Mouse (Mus musculus) CH12F3 (cell line): ENCODE data around the gene Mixl1.

ENCODE experiments used
- in situ Hi-C: fragments of 300-500 bp; cut with MboI; formaldehyde crosslinking; loops from 2 replicates; pipeline ENCODE4 v1.14.3; 2020; ENCODE audit warnings: low sequenced_read_pairs

The Mixl1 gene

GRCm38 (mm10) chr1:180696626-180697352 lies at the start of gene Mixl1:
Mixl1 (minus strand) TSS chr1:180697034.
- in situ Hi-C loops: no loop called here

GRCm38 (mm10) chr1:180729231-180729630 lies 32.4 kb upstream of the Mixl1 start:
- in situ Hi-C loops: no loop called here

- in situ Hi-C loops: no loop called here
Measured at GRCm38 (mm10) chr1:180726183-180726582, 29.3 kb upstream of the Mixl1 start.

- in situ Hi-C loops: no loop called here
Measured at GRCm38 (mm10) chr1:180725704-180726179, 28.9 kb upstream of the Mixl1 start, which contains the start of gene Acbd3. Acbd3 (plus strand) TSS chr1:180726043.

GRCm38 (mm10) chr1:180723701-180724238 lies 26.9 kb upstream of the Mixl1 start:
- in situ Hi-C loops: no loop called here

DNA sequence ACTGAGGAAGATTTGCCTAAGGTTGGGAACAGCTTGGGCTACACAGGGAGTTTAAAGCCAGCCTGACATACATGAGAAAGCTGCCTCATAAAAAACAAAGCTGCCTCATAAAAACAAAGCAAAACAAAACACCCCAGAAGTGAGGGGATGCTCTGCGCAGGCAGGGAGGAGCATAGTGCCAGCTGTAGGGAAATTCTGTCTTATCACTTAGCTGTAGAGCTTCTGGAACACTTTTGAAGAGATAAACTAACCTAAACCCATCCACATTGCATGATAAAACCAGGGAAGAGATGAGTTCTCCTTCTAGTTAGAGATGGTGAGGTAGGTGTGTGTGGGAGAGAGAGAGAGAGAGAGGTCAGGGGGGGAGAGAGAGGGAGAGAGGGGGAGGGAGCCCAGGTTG lies 25.8 kb upstream of the Mixl1 start:
- in situ Hi-C loops: no loop called here

DNA sequence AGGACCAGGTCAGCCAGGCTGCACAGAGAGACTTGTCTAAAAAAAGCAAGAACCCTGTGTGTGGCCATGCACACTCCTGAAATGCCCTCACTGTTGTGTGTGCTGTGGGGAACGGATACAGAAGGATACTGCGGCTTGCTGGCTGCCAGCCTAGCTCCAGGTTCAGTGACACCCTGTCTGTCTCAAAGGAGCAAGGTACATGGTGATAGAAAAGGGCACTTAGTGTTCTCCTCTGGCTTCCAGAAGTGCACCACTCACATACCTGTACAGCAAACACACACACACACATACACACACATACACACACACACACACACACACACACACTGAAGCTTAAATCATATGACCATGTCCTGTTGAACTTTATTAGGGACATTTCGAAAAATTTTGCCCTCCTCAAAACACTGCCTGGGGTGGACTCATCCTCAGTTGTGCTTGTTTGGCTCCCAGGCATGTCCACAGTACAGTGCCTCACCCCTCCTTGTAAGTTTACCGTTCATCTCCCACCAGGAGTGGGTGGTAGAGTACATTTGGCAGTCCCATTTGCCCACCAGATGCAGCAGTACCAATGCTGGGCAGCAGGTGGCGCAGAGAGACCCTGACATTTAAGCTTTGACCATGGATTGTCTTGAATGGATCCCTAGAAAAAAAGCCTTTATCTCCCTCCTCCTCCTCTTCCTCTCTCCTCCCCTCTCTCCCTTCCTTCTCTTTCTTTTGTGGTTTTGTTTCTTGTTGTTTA lies 23.3 kb upstream of the Mixl1 start:
- in situ Hi-C loops: no loop called here

- in situ Hi-C loops: no loop called here
Measured at GRCm38 (mm10) chr1:180719483-180719882, 22.6 kb upstream of the Mixl1 start.

DNA sequence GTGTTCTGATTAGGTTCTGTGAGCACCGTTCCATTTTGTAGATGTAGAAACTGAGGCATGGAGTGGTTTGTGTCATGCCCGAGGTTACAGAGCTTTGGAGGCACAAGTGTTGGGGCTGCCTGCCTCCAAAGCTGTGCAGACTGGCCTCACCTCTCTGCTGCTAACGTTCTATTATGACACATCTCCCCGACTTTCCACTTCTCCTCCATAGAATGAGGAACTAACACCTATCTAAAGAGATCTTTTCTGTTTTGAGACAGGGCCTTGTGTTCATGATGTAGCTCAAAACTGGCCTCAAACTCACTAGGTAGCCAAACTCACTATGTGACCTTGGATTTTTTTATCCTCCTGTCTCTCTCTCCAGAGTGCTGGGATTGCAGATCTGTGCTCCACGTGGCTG lies 21.9 kb upstream of the Mixl1 start:
- in situ Hi-C loops: no loop called here

DNA sequence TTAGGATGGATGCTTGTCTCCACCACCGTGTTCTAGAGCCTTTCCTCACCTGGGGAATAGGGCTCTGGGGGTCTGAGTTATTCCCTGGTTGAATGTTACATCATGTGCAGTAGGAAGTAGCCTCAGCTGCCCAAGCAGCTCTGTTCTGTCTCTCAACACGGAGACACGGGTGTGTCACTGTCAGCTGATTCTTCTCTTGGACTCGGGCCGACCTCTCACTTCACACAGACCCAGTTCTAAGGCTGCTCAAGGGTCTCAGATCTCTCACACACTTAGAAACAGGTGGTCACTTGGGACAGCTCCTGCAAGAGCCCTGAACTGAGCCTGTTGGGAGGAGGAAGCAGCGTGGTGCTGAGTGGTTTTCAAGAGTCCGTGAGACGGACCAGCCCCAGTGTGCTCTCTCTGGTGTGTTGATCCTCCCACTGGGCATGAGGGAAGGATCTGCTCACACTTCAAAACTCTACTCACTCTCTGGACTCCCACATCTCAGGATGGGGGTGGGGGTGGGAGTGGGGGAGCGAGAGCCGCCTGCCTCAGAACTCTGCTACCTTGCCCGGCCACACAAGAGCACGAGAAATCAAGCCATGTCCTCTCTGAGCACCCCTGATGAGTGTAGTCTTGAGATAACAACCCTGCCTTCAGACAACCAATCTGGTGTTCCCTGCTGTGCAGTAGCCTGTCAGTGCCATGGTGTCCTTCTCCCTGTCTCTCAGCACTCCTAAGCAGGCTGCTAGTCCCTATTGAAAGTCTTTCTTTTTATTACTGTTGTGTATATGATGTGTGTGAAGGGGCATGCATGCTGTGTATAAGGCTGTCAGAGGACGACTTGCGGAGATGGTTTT lies 12.3 kb upstream of the Mixl1 start:
- in situ Hi-C loops: no loop called here

DNA sequence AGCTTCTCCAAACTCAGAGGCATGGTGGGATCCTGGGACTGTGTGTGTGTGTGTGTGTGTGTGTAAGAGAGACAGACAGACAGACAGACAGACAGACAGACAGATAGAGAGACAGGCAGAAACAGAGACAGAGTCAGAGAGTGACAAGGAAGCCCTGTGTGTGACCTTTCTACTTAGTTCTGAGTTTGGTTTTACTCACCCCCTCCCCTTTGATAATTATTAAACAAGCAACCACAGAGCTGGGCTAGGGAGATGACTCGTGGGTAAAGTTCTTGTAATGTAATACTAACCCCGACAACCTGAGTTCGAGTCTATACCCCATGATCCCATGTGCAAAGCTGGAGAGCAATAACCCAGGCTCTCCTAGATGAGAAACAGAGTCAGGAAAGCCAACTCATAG lies 11.0 kb upstream of the Mixl1 start:
- in situ Hi-C loops: no loop called here

- in situ Hi-C loops: no loop called here
Measured at GRCm38 (mm10) chr1:180707368-180707767, 10.5 kb upstream of the Mixl1 start.

DNA sequence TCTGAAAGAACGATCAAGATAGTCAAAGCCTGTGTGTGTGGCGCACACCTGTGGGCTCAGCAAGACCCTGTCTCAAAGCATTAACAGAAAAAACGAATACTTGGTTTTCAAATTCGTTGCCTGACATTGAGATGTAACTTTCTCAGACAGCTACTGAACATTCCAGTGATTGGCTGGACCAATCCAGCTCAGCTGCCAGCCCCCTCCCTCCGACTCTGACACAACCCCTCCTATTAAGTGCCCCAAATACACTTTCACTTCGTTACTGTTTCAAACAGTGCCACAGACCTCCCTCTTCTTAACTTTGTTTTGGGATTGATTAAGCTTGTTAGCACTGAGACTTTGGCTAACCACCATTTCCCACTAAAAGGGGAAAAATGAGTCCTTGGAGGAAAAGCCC lies 6.6 kb upstream of the Mixl1 start:
- in situ Hi-C loops: no loop called here

GRCm38 (mm10) chr1:180698063-180698462 lies 1.2 kb upstream of the Mixl1 start:
- in situ Hi-C loops: no loop called here

DNA sequence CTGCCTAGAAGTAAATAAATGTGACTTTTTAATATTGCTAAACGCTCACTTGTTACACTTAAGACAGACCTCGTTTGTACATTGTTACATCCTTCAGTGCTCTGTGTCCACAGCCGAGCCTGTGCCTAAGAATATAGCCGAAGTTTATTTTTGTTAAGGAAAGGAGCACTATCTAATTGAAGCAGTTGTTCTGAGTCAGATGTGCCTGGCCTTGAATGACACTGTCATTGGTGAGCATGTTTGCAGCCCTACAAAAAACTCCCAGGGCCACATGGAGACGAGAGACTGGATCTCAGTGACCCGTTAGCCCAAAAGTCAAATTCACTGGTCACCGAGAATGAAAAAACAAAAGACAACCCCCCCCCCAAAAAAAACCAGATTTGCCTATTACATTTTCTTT lies 5.5 kb downstream of the Mixl1 start:
- in situ Hi-C loops: no loop called here
